Mouse (Mus musculus): ENCODE measurements around the gene Fancd2os. TPM values are rescaled to one million over a fixed set of nuclear protein-coding genes. Genes with fewer than 3 reads are reported as not detected.

The Fancd2os gene
- total and polyA plus RNA-seq, 3 experiments: 0.12 to 0.22 TPM; not detected in 1

- TF ChIP-seq CHD2 (IDR thresholded peaks at IDR 0.05; ENCODE audit: low read length) (no peak), MAX (IDR thresholded peaks at IDR 0.05; ENCODE audit: low read length) (no peak), RCOR1 (IDR thresholded peaks at IDR 0.05; ENCODE audit: low read depth, low read length) (no peak), RAD21 (IDR thresholded peaks at IDR 0.05; ENCODE audit: low read depth, low read length) (no peak), POLR2AphosphoS5 (IDR thresholded peaks at IDR 0.05; ENCODE audit: borderline replicate concordance, low read depth, low read length) (no peak), MEF2A (IDR thresholded peaks at IDR 0.05; ENCODE audit: extremely low read depth, insufficient replicate concordance, low read depth, low read length, poor library complexity, severe bottlenecking) (no peak), JUND (IDR thresholded peaks at IDR 0.05; ENCODE audit: low read depth, low read length) (no peak), TAL1 (IDR thresholded peaks at IDR 0.05; ENCODE audit: low read length) (no peak), BHLHE40 (IDR thresholded peaks at IDR 0.05; ENCODE audit: borderline replicate concordance, low read depth, low read length) (no peak), ZNF384 (IDR thresholded peaks at IDR 0.05; ENCODE audit: low read depth, low read length) (no peak), MYB (IDR thresholded peaks at IDR 0.05; ENCODE audit: low read depth, low read length) (no peak), E2F4 (IDR thresholded peaks at IDR 0.05; ENCODE audit: borderline replicate concordance, low read depth, low read length) (no peak), MXI1 (IDR thresholded peaks at IDR 0.05; ENCODE audit: low read depth, low read length) (no peak), USF1 (IDR thresholded peaks at IDR 0.05; ENCODE audit: low read depth, low read length) (no peak), ZMIZ1 (IDR thresholded peaks at IDR 0.05; ENCODE audit: low read depth, low read length) (no peak), SIN3A (IDR thresholded peaks at IDR 0.05; ENCODE audit: low read length) (no peak), EP300 (IDR thresholded peaks at IDR 0.05; ENCODE audit: low read depth in 1 of 2, low read length in 2 of 2) (no peak), NELFE (IDR thresholded peaks at IDR 0.05; ENCODE audit: low read depth, low read length) (no peak), POLR2A (IDR thresholded peaks at IDR 0.05; ENCODE audit: control insufficient read depth in 1 of 2, insufficient read depth in 1 of 2, low read depth in 1 of 2, low read length in 2 of 2, poor library complexity in 1 of 2) (no peak)
- Histone ChIP-seq H3K27me3 (ENCODE audit: control insufficient read depth in 1 of 2, insufficient read depth in 2 of 2, low read length in 2 of 2) (no peaks in the 10 kb centered on the region), H3K27ac (ENCODE audit: control insufficient read depth, low read depth, low read length) (no peak overlapping the region), H3K9me3 (replicated peaks; ENCODE audit: insufficient read depth, low read length) (no peaks in the 10 kb centered on the region), H3K4me3 (ENCODE audit: control insufficient read depth in 1 of 2, insufficient read depth in 1 of 2, low read depth in 2 of 2, low read length in 2 of 2) (no peak overlapping the region), H3K79me2 (ENCODE audit: control insufficient read depth, insufficient read depth, low read length, poor library complexity) (peaks cover 2% of the 10 kb centered on the region), H3K9ac (ENCODE audit: control insufficient read depth, low read depth, low read length, poor library complexity, severe bottlenecking) (no peak overlapping the region), H3K36me3 (ENCODE audit: control insufficient read depth in 1 of 2, insufficient read depth in 2 of 2, low read length in 2 of 2) (no peaks in the 10 kb centered on the region), H3K4me1 (ENCODE audit: control insufficient read depth in 1 of 2, insufficient read depth in 2 of 2, low read length in 2 of 2) (peaks cover 0 to 7% of the 10 kb centered on the region in 2 experiments; a peak in 1 of 4 replicates)
- no peak for DNase-seq (ENCODE audit: low read depth, low spot score)
Observed at GRCm38 (mm10) chr6:113599833-113600232, 682 bp downstream of the Fancd2os start.

GRCm38 (mm10) chr6:113597945-113598344 is 2.6 kb downstream of the Fancd2os start:
- no peaks in the 10 kb centered on the region; a peak in 1 of 4 replicates for H3K36me3 ChIP-seq (ENCODE audit: control insufficient read depth in 1 of 2, insufficient read depth in 2 of 2, low read length in 2 of 2)
- no peak for DNase-seq (ENCODE audit: low read depth, low spot score)
- H3K27me3 ChIP-seq (ENCODE audit: control insufficient read depth in 1 of 2, insufficient read depth in 2 of 2, low read length in 2 of 2): no peaks in the 10 kb centered on the region
- TF ChIP-seq HCFC1 (IDR thresholded peaks at IDR 0.05; ENCODE audit: low read depth, low read length) (no peak), ETS1 (IDR thresholded peaks at IDR 0.05; ENCODE audit: low read depth, low read length) (no peak)
- H3K4me1 ChIP-seq (ENCODE audit: control insufficient read depth in 1 of 2, insufficient read depth in 2 of 2, low read length in 2 of 2): peaks cover 0 to 7% of the 10 kb centered on the region in 2 experiments; a peak in 1 of 4 replicates
- no peak overlapping the region for H3K9ac ChIP-seq (ENCODE audit: control insufficient read depth, low read depth, low read length, poor library complexity, severe bottlenecking)
- no peaks in the 10 kb centered on the region for H3K9me3 ChIP-seq (replicated peaks; ENCODE audit: insufficient read depth, low read length)
- H3K79me2 ChIP-seq (ENCODE audit: control insufficient read depth, insufficient read depth, low read length, poor library complexity): no peaks in the 10 kb centered on the region
- H3K27ac ChIP-seq (ENCODE audit: control insufficient read depth, low read depth, low read length): no peak overlapping the region
- no peak overlapping the region for H3K4me3 ChIP-seq (ENCODE audit: control insufficient read depth in 1 of 2, insufficient read depth in 1 of 2, low read depth in 2 of 2, low read length in 2 of 2)

Data from MEL (cell line).